ENCODE assay signal across 21 mouse cellular contexts in genomic region chr14:65480398-65480797, GRCm38 (mm10).
A peak's percentile ranks its signal among the peaks of the same experiment; 100 is the strongest.
DNase-seq lines count a peak whose midpoint lies in the region; ATAC-seq lines count a peak whose summit lies in the region.
"Had no signal": no experiment of that assay in that cellular context is flagged by ENCODE, and none has a peak within 500 bp of the region (broad histone marks: within the 10 kb centered on the region; RNA-seq: fewer than 3 reads in every experiment).

No protein-coding gene starts in this region.

- WGBS in forebrain, embryonic 10.5 days: 56% methylated on average over 6 of the region's 6 CpGs
- 45% methylated on average over 6 of the region's 6 CpGs for WGBS in forebrain, embryonic 13.5 days
- WGBS in hindbrain, embryonic 12.5 days: 53% methylated on average over 6 of the region's 6 CpGs
- 47% methylated on average over 6 of the region's 6 CpGs for WGBS in hindbrain, embryonic 16.5 days
- 72% methylated on average over 6 of the region's 6 CpGs for WGBS in embryonic facial prominence, embryonic 14.5 days

- H3K4me3 ChIP-seq in forebrain, embryonic 10.5 days: no peak overlapping the region
- no peak overlapping the region for H3K4me3 ChIP-seq in forebrain, embryonic 13.5 days
- H3K4me3 ChIP-seq in hindbrain, embryonic 12.5 days: no peak overlapping the region
- H3K4me3 ChIP-seq in hindbrain, embryonic 16.5 days (ENCODE audit: low read length): no peak overlapping the region
- H3K4me3 ChIP-seq in embryonic facial prominence, embryonic 14.5 days (ENCODE audit: low read depth, low read length): no peak overlapping the region
- H3K4me3 ChIP-seq: embryonic facial prominence, embryonic 15.5 days; heart, adult 2 months had no signal

- H3K9ac ChIP-seq in forebrain, embryonic 13.5 days: no peak overlapping the region
- no peak overlapping the region for H3K9ac ChIP-seq in hindbrain, embryonic 12.5 days
- H3K9ac ChIP-seq in hindbrain, embryonic 16.5 days (ENCODE audit: low read depth, low read length): no peak overlapping the region
- H3K9ac ChIP-seq in embryonic facial prominence, embryonic 14.5 days (ENCODE audit: low read depth, low read length): no peak overlapping the region
- H3K9ac ChIP-seq: embryonic facial prominence, embryonic 15.5 days had no signal

- H3K4me1 ChIP-seq in forebrain, embryonic 10.5 days: peaks cover 26% of the 10 kb centered on the region
- H3K4me1 ChIP-seq in forebrain, embryonic 13.5 days: 0 out of 2 replicates have a peak, but pooled peaks cover 6% of the 10 kb centered on the region
- peaks cover 6% of the 10 kb centered on the region; the same call in 1 of the 2 replicates for H3K4me1 ChIP-seq in hindbrain, embryonic 12.5 days
- no peaks in the 10 kb centered on the region for H3K4me1 ChIP-seq in hindbrain, embryonic 16.5 days (ENCODE audit: control insufficient read depth, insufficient read depth, low read depth, low read length)
- no peaks in the 10 kb centered on the region for H3K4me1 ChIP-seq in embryonic facial prominence, embryonic 14.5 days (ENCODE audit: control insufficient read depth, insufficient read depth, low read length)
- H3K4me1 ChIP-seq: embryonic facial prominence, embryonic 15.5 days had no signal

- DNase-seq in forebrain, embryonic 10.5 days (ENCODE audit: extremely low spot score, low spot score): no peak
- DNase-seq in embryonic facial prominence, embryonic 14.5 days (ENCODE audit: low spot score): peak; percentile 4
- DNase-seq in retina, postnatal 1 day: peak; percentile 74
- no peak for DNase-seq in lung, postnatal 14 days
- DNase-seq: adrenal gland, postnatal 25 days; cerebellum, adult 11-12 months; cerebellum, postnatal 36 days; gastrocnemius, postnatal 10 days; heart, adult 2 months; kidney, adult 11 months; lung, adult 18-20 months; lung, postnatal 36 days; right cerebral cortex, adult 18-20 months; thymus, postnatal 14 days had no signal

- H3K4me2 ChIP-seq in forebrain, embryonic 13.5 days: no peak overlapping the region
- H3K4me2 ChIP-seq in hindbrain, embryonic 12.5 days (replicated peaks): no peak overlapping the region
- H3K4me2 ChIP-seq in hindbrain, embryonic 16.5 days (ENCODE audit: low read length): no peak overlapping the region
- H3K4me2 ChIP-seq in embryonic facial prominence, embryonic 14.5 days (ENCODE audit: low read depth, low read length): no peak overlapping the region
- H3K4me2 ChIP-seq: embryonic facial prominence, embryonic 15.5 days; liver, embryonic 11.5 days had no signal

- H3K27ac ChIP-seq in forebrain, embryonic 10.5 days: peak overlapping the region; percentile 31; the same call in 1 of the 2 replicates
- H3K27ac ChIP-seq in forebrain, embryonic 13.5 days: no peak overlapping the region
- no peak overlapping the region for H3K27ac ChIP-seq in hindbrain, embryonic 12.5 days
- H3K27ac ChIP-seq in hindbrain, embryonic 16.5 days (ENCODE audit: low read depth, low read length): no peak overlapping the region
- no peak overlapping the region for H3K27ac ChIP-seq in embryonic facial prominence, embryonic 14.5 days (replicated peaks; ENCODE audit: low read depth, low read length)
- H3K27ac ChIP-seq: embryonic facial prominence, embryonic 15.5 days; heart, adult 2 months had no signal

- ATAC-seq in forebrain, embryonic 13.5 days: no peak
- 0 out of 2 replicates have a peak, but pooled peaks have one; percentile 58 for ATAC-seq in hindbrain, embryonic 12.5 days (ENCODE audit: low FRiP score)
- no peak for ATAC-seq in hindbrain, embryonic 16.5 days
- ATAC-seq in embryonic facial prominence, embryonic 14.5 days (ENCODE audit: low read depth): no peak
- ATAC-seq in activated CD4-positive, CD25-positive, alpha-beta regulatory T cell, adult 4 months: no peak

- H3K36me3 ChIP-seq in forebrain, embryonic 10.5 days (replicated peaks): no peaks in the 10 kb centered on the region
- H3K36me3 ChIP-seq in forebrain, embryonic 13.5 days (ENCODE audit: poor library complexity, severe bottlenecking): no peaks in the 10 kb centered on the region
- no peaks in the 10 kb centered on the region for H3K36me3 ChIP-seq in hindbrain, embryonic 12.5 days
- H3K36me3 ChIP-seq in hindbrain, embryonic 16.5 days (ENCODE audit: control insufficient read depth, insufficient read depth, low read length): no peaks in the 10 kb centered on the region
- no peaks in the 10 kb centered on the region for H3K36me3 ChIP-seq in embryonic facial prominence, embryonic 14.5 days (ENCODE audit: control insufficient read depth, insufficient read depth, low read length)
- H3K36me3 ChIP-seq: embryonic facial prominence, embryonic 15.5 days; G1E had no signal

- H3K27me3 ChIP-seq in forebrain, embryonic 10.5 days (ENCODE audit: poor library complexity, severe bottlenecking): no peaks in the 10 kb centered on the region
- H3K27me3 ChIP-seq in forebrain, embryonic 13.5 days: no peaks in the 10 kb centered on the region
- H3K27me3 ChIP-seq in hindbrain, embryonic 12.5 days: no peaks in the 10 kb centered on the region
- H3K27me3 ChIP-seq in hindbrain, embryonic 16.5 days (replicated peaks; ENCODE audit: control insufficient read depth, insufficient read depth, low read length): no peaks in the 10 kb centered on the region
- no peaks in the 10 kb centered on the region for H3K27me3 ChIP-seq in embryonic facial prominence, embryonic 14.5 days (replicated peaks; ENCODE audit: control insufficient read depth, insufficient read depth, low read length)
- H3K27me3 ChIP-seq: embryonic facial prominence, embryonic 15.5 days had no signal

- H3K9me3 ChIP-seq in forebrain, embryonic 10.5 days: no peaks in the 10 kb centered on the region
- no peaks in the 10 kb centered on the region for H3K9me3 ChIP-seq in forebrain, embryonic 13.5 days (replicated peaks)
- H3K9me3 ChIP-seq in hindbrain, embryonic 12.5 days (replicated peaks): no peaks in the 10 kb centered on the region
- H3K9me3 ChIP-seq in hindbrain, embryonic 16.5 days (ENCODE audit: control insufficient read depth, low read length): no peaks in the 10 kb centered on the region
- 0 out of 2 replicates have a peak, but pooled peaks cover 1% of the 10 kb centered on the region for H3K9me3 ChIP-seq in embryonic facial prominence, embryonic 14.5 days (ENCODE audit: control insufficient read depth, low read length)
- H3K9me3 ChIP-seq: embryonic facial prominence, embryonic 15.5 days; G1E had no signal

Comparison
In these comparisons a context has a peak if more than half of its experiments do, and no peak if none do; other contexts are left out.
1. DNase-seq: peak in embryonic facial prominence, embryonic 14.5 days (single experiment) and retina, postnatal 1 day (single experiment); none in forebrain, embryonic 10.5 days (single experiment) and lung, postnatal 14 days (single experiment).